Mouse (Mus musculus) cortical plate, adult 2 months (tissue): ENCODE measurements at regions not wholly inside any gene's neighbourhood (a gene's known extent, or its start where the extent isn't known, plus 50 kb on each side); places are given as distances from the start of the nearest gene placed in this dataset.

ENCODE experiments used
- CTCF ChIP-seq: fragments of 200-500 bp; IDR thresholded peaks from 2 replicates; pipeline ENCODE4 v1.5.1; 2011; ENCODE audit warnings: mild to moderate bottlenecking, control low read depth, low read length; ENCODE audit not compliant: insufficient read depth; ENCODE audit errors: extremely low read depth
- POLR2A ChIP-seq: fragments of 200-500 bp; IDR thresholded peaks from 2 replicates; pipeline ENCODE4 v1.6.1; 2011; ENCODE audit warnings: mild to moderate bottlenecking, low read length, control low read depth; ENCODE audit not compliant: insufficient read depth; ENCODE audit errors: extremely low read depth

DNA sequence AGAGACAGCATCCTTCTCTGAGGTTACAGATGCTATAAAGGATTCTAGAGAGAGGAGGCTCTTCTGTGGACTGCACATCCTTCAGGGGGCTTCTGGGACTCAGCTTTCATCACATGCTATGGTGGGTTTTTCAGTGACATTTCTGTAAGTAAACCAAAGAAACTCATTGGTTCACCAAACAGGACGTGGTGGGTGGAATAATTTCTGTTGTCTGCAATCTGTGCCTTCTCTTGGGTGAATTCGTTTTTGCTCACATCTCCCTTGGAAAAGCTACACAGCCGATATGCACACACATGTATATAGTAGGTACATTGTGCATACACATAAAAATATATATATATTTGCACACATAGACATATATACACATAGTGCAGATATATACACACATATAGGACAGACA lies 110.2 kb downstream of the Chst1 start:
- no peak for TF ChIP-seq POLR2A
- no peak for TF ChIP-seq CTCF
